Mouse (Mus musculus) v-Abl transformed pro-B cells (cell line): ENCODE data around the gene Gm42417.

ENCODE experiments used
- in situ Hi-C, 2 experiments: fragments of 400-800 bp; cut with MboI; formaldehyde crosslinking; loops; one replicate each; pipeline ENCODE4 v1.15.1; 2025; ENCODE audit not compliant: unreplicated experiment in 2 of 2

Gene Gm42417

DNA sequence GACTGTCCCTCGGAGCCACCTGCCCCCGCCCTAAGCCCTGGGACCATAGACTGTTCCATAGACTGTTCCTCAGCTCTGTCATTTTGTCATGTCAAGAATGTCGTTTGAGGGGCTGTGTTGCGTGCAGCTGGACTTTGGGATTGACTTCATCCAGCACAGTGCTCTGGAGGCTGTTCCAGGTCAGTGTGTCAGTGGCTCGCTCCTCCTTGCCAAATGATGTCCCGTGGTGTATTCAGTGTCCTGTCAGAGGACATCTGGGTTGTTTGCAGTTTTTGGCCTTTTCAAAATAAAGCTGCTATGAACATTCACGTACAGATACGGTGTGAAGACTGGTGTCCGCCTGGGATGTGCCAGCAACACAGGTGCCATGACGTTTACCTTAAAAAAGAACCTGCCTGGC lies 12.3 kb downstream of the Gm42417 start:
- in situ Hi-C loops, result no loop called here

DNA sequence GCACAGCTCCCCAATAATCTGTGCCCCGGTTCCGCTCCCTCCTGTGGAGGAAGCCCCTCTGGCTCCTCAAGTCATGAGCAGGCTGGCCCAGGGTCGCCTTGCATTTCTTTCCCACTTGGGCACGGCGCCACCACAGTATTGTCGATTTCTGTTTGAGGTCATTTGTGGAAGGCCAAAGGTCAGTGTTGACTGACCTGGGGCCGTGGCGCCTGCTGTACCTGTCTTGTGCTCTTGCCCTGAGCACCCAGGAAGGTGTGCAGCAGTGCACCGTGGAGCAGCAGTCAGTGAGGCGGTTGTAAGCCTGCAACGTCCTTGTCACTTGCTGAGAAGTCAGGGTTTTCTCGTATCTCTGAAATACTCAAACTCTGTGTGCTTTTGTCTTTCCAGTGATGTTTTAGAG lies 13.5 kb downstream of the Gm42417 start:
- in situ Hi-C loops, result no loop called here

DNA sequence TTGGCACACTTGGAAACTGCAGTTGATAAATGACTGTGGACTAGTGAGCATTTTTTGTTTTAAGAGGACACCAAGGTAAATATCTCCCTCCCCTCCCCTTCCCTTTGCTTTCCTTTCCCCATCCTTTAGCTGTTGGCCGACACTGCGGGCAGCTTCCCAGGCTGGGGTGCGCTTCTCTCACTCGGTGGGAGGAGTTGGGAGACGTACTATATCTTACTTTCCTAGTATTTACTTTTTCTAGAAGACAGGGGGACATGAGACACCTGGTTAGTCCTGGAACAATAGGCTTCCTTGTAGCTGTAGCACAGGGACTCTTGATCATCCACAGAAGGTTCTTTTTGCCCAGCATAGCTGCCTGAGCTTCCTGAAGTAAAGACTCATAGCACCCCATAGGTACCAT lies 15.2 kb downstream of the Gm42417 start:
- in situ Hi-C loops, result no loop called here

DNA sequence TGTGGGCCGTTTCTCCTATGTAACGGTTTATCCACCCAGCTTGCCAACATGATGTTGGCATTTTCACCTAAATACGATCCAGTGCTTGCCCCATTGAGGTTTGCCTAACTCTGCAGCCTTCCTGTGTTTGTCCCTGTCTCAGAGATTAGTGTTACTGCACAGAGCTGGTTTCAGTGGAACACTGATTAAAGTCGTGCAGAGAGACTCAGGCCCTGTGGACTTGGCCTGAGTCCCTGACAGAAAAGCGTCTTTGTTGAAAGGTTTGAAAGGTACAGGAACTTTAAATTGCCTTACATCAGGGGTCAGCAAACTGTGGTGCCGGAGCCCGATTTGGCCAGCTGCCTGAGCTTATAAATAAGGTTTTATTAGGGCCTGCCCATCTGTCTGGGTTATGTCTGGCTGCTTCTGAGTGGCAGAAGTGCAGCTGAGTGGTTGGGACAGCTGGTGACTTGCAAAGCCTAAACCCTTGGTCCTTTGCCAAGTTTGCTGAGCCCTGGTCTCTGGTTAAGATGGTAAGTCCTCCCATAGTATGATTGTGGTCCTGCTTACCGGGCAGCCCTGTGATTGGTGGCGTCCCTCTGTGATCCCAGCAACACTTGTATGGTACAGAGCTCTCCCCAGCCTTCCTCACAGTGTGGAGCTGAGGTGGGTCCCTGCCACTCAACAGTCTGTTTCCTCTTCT lies 15.8 kb downstream of the Gm42417 start:
- in situ Hi-C loops, result no loop called here

DNA sequence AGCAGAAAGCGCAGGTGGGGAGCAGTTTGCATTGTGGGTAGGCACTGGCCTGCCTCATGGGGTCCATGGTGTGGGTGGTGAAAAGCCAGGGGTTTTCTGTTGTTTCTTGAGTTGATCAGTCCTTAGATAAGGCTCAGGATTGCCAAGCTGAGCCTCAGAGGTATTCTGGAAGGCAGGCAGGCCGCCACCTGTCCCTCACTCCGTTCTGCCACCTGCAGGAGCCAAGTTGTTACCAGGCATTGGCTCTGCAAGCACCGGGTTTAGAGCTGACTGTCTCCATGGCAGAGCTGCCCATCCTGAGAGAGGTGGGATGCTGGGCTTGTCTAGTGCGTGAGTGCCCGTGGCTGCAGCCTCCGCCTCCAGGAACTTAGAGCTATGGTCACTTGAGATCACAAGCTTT lies 17.0 kb downstream of the Gm42417 start:
- in situ Hi-C loops, result no loop called here

DNA sequence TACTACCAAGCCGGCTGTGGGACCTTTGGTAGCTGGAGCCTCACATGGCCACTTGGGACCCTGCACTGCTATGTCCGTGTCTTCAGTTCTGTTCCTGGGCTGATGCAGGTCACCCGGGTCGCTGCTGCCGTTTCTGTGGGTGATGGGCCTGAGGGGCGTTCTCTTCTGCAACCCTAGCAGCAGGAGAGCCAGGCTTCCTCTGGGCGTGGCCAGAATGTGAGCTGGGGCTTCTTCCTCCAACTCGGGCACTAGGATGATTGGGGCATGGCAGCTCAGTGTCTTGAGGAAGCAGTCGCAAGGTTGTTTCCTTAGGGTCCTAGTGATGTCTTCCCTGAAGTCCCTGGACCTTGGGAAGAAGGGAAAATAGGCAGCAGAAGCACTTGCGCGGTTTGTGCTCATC lies 19.6 kb downstream of the Gm42417 start:
- in situ Hi-C loops, result no loop called here

DNA sequence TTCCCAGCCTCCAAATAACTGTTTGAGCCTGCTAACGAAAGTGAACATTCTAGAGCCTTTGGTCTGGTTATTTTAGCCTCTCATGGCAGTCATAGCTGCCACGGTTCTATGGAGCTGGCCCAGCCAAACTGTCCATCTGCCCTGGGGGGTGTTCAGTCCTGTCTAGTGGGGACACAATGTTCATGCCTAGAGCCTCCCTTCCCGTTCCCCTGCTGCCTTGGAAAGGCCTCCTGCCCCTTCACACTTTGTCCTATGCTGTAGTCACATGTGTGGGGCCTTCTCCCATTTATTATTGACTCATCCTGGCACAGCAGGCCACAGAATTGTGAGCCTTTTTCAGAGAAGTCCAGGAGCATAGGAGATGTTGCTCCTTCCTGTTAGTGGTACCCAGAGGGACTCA lies 21.0 kb downstream of the Gm42417 start:
- in situ Hi-C loops, result no loop called here

DNA sequence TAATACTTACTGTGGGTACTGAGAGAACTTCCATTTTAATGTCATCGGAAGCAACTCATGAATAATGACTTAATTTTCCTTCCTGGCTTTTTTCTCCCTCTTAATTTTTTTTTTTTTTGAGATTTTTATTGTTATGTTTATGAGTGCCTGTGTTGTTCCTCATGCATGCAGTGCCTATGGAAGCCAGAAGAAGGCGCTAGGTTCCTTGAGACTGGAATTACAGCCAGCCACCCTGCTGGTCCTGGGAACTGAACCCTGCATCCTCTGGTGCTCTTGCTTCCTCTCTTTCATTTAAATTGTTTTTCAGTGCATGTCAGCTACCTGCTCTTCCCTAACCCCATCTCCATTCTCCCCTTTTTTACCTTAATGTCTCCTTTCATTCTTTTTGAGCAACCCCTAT lies 25.5 kb downstream of the Gm42417 start:
- in situ Hi-C loops, result no loop called here

DNA sequence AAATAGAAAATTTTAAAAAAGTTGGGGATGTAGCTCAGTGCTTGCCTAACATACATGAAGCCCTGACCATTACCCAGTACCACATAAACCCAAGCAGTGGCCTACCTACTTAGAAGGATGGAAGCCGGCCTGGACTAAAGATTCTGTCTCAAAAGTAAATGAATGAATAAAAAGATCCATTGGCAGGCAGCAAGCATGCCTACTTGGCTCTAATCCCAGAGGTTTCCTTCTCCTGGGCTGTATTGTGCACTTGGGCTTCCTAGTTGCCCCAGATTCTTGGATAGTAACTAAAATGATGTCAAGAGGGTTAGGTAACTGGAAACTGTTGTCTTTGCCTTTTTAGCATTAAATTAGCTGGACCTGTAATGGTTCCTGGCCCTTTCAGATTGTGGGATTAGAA lies 25.9 kb downstream of the Gm42417 start:
- in situ Hi-C loops, result no loop called here

DNA sequence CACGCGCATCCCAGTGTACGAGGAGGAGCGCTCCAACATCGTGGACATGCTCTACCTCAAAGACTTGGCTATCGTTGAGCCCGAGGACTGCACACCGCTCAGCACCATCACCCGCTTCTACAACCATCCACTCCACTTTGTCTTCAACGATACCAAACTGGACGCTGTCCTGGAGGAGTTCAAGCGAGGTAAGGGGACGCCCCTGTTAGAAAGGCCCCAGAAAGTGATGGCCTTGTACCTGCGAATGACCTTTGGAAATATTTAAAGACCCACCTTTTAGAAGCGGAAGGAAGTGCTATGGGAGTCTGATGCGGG lies 26.3 kb downstream of the Gm42417 start:
- in situ Hi-C loops, result no loop called here

DNA sequence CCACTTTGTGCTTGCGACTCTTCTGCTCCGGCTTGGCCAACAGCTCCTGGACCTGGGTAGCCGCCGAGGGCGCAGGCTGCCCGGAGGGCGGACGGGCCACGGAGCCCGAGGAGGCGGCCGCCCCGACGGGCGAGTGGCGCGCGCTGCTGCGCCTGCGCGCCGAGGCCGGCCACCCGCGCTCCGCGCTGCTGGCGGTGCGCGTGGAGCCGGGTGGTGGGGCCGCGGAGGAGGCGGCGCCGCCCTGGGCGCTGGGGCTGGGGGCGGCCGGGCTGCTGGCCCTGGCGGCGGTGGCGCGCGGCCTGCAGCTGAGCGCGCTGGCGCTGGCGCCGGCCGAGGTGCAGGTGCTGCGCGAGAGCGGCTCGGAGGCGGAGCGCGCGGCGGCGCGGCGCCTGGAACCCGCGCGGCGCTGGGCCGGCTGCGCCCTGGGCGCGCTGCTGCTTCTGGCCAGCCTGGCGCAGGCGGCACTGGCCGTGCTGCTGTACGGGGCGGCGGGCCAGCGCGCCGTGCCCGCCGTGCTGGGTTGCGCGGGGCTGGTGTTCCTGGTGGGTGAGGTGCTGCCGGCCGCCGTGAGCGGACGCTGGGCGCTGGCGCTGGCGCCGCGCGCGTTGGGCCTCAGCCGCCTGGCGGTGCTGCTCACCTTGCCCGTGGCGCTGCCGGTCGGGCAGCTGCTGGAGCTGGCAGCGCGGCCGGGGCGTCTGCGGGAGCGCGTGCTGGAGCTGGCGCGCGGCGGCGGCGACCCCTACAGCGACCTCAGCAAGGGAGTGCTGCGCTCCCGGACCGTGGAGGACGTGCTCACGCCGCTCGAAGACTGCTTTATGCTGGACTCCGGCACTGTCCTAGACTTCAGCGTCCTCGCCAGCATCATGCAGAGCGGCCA lies 26.9 kb downstream of the Gm42417 start:
- in situ Hi-C loops, result no loop called here

DNA sequence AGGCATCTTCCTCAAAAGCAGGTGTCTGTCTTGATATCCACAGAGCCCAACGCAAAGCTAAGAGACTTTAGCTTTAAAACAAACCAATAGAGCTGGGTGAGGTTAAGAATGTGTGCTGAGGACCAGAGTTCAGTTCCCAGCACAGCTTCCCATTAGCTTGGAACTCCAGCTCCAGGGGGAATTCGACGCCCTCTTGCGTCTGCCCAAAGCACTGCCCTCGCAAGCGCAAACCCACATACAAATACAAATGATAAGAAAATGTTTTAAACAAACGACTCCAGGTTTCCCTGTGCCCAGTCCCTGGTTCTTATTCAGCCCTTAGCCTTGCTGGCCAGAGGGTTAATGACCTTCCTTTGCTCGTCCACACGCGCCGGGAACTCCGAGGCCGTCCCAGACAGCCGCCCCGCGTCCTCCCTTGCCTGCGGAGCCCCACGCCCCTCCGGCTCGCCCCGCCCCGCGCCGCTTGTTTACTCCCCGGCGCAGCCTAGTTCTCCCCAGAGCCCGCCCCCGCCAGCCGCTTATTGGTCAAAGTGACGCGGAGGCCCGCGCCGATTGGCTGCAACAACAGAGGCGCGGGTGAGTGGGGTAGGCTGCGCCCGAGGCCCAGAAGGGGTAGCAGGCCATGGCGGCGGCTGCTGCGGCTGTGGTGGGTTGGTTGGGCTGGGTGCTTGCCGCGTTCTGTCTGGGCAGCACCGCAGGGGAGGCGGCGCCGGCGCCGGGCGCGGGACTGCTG lies 27.8 kb downstream of the Gm42417 start, which contains the start of gene Cnnm3:
Gene Cnnm3 (plus strand): TSS at position 579 of the 733 bp plus-strand sequence.
- in situ Hi-C loops, result no loop called here

DNA sequence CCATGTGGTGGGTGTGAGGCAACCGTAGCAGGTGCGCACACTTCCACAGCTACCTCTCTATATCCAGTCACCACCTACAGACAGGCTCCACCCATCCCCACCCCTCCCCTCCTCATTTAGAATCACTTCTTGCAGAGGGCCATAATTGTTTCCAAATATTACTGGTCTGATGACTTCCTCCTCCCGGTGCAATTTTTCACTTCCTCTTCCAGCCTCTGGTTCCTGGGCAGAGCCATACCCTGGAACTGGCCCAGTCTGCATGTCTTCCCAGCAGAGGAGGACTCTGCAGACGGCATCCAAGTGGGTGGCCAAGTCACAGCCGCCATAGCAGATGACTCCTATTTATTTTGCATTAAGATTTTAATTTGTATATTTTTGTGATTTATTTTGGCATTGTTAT lies 31.0 kb downstream of the Gm42417 start:
- in situ Hi-C loops, result loop anchor here in 1 of 2 experiments (10.0 kb wide), 1 partner anchor 183 kb away; no protein-coding TSS in a partner anchor

DNA sequence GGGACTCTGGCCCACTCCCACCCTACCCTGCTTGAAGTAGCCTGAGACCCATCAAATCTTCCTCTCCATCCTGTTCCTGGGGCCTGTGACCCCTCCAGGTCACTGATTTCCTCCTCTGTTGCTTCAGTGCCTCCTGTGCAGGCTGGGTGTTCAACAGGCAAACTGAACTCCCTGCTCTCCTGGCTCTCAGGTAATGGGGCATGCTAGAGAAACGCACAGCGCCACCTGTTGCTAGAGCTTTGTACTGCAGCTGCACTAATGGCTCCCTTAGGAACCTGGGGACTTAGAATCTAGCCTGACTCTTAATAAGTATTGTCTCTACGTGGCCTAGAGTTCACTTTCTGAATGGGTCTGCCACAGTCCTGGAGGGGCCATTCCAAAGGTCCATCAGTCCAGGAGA lies 38.0 kb downstream of the Gm42417 start:
- in situ Hi-C loops, result loop anchor here (5.0 to 10.0 kb wide), 2 partner anchors 59 to 176 kb away; no protein-coding TSS in a partner anchor

DNA sequence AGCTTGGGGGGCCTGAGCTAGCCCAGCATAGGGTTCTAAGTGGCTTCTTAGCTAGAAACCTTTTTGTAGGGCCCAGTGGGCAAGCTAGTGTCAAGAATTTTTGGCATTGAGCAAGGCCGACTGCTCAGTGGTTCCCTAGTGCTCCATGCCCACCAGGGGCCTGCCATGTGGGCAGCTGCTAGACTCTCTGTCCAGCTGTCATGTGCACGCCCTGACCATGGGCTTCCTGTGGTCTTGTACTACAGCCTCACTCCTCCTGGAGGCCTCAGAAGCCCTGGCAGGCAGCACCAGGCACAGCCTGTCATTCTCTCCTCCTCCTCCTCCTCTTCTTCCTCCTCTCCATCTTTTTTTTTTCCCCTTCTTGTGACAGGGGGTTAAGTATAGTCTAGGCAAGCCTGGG lies 41.9 kb downstream of the Gm42417 start:
- in situ Hi-C loops, result loop anchor here in 1 of 2 experiments (25.0 kb wide), 1 partner anchor 1635 kb away; no protein-coding TSS in a partner anchor

DNA sequence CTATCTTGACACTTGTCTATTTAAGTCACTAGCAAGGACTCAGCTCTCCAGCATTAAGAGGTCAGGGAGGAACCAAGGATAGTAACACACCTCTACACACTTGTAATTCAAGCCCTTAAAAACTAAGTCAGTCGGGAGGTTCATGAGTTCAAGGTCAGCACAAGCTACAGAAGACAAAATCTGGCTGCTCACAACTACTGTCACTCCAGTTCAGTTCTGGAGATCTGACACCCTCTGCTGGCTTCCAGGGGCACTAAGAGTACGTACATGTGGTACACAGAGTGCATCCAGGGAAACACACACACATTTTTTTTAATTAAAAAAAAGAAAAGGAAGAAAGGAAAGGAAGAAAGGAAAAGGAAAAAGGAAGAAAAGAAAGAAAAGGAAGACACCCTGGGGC lies 42.5 kb downstream of the Gm42417 start:
- in situ Hi-C loops, result loop anchor here in 1 of 2 experiments (25.0 kb wide), 1 partner anchor 1634 kb away; no protein-coding TSS in a partner anchor

DNA sequence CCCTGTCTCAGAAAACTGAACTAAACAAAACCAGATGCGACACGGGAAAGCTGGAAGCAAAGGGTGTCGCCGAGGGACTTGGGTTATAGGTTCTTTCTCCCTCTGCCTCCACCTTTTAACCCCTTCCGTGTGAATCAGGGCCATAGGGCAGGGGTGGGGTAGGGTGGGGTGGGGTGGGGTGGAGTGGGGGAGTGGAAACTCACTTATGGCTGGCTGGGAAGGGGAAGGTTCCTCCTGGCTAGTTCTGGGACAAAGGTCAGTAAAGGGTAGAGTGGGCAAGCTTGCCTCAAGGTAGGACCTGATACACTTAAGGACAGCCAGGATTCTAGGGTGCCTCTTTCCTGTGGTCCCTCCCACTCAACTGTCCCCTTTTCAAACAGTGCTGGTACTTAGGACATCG lies 45.9 kb downstream of the Gm42417 start:
- in situ Hi-C loops, result loop anchor here in 1 of 2 experiments (25.0 kb wide), 1 partner anchor 1631 kb away; no protein-coding TSS in a partner anchor

DNA sequence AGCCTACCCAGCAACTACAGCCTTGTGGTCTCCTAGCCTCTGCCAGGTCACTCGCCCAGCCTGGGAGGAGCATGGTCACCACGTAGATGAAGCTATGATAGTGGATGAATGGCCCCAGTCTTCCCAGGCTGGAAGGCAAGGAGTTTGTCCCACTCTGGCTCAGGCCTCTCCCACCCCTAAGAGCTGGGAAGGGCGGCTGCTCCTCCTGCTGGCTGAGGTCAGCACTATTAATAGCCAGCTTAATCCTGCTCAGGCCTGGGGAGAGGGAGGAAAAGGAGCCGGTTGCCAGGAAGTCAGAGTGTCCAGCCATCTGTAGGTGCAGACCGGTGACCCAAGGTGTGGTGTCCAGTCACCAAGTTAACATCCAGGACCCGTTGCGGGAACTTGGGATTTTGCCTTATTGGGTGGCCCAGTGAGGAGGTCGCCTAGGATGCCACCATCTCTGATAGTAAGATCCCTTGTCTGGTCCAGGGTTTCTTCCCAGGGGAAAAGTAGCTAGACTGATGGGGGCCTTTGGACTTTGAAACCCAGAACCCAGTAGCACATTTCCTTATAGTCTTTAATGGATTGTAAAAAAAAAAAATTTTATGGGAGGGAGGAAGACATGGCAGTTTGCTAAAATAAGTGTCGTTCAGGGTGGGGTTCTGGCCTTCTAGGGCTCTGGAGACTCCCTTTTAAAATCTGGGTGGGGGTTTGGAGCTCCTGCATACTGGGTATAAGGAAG lies 46.7 kb downstream of the Gm42417 start:
- in situ Hi-C loops, result loop anchor here in 1 of 2 experiments (25.0 kb wide), 1 partner anchor 1630 kb away; no protein-coding TSS in a partner anchor

DNA sequence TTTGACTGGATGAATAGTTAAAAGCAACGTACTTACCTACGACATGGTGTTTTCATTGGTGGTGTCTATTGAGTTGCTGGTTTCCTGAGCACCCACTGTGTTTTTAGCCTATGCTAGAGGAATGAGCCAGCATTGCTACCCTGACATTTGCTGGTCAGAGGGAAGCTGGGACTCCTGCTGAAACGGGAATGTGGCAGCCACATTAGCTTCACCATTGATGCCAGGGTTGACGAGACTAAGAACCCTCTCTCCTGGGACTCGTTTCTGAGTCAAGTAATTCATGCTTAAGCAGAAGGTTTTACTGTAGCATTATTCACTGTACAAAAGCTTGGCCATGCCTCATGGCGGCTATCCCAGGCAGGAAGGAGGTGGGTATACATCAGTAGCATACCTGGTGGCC lies 49.6 kb downstream of the Gm42417 start:
- in situ Hi-C loops, result loop anchor here in 1 of 2 experiments (25.0 kb wide), 1 partner anchor 1627 kb away; no protein-coding TSS in a partner anchor

DNA sequence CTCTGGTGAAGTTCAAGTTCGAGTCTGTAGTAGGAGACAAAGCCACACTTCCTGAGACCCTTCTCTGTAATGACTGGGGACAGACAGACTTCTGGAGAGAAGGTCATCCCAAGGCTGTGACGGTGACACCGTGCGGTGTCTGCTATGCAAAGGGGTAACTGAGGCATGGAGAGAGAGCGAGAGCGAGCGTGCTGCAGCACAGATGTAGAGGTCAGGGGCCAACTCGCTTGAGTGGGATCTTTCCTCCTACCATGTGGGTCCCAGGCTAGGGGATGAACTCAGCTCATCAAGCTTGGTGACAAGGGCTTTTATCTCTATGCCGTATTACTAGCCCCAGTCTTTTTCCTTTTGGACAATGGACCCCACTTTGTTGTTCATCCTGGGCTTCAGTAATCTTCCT lies 52.1 kb downstream of the Gm42417 start:
- in situ Hi-C loops, result loop anchor here in 1 of 2 experiments (25.0 kb wide), 1 partner anchor 1625 kb away; no protein-coding TSS in a partner anchor
